Mouse (Mus musculus): Measurements from ENCODE around the gene Itih3. TPM values are rescaled to one million over a fixed set of nuclear protein-coding genes. Genes with fewer than 3 reads are reported as not detected.

Gene Itih3
- polyA plus RNA-seq, 1 experiment from 2014 or later: 2.2 TPM

- Histone ChIP-seq H3K4me1 (replicated peaks) (no peaks in the 10 kb centered on the region), H3K4me2 (no peak overlapping the region), H3K9me3 (replicated peaks) (peaks cover 7% of the 10 kb centered on the region; the same call in 1 of the 2 replicates), H3K4me3 (no peak overlapping the region), H3K36me3 (no peaks in the 10 kb centered on the region), H3K27ac (ENCODE audit: poor library complexity, severe bottlenecking) (no peak overlapping the region), H3K27me3 (replicated peaks) (no peaks in the 10 kb centered on the region), H3K9ac (no peak overlapping the region)
- ATAC-seq (ENCODE audit: insufficient number of reproducible peaks, low FRiP score): no peak
- 56% methylated on average over 3 of the region's 3 CpGs for WGBS
Measured at GRCm38 (mm10) chr14:30899972-30900371, 23.6 kb downstream of the Itih3 start.

- peak; percentile 60; the same call in 1 of the 2 replicates for ATAC-seq (ENCODE audit: insufficient number of reproducible peaks, low FRiP score)
- no peaks in the 10 kb centered on the region for H3K9me3 ChIP-seq (replicated peaks)
- H3K27me3 ChIP-seq (replicated peaks): no peaks in the 10 kb centered on the region
- 19% methylated on average over 9 of the region's 9 CpGs for WGBS
- no peak overlapping the region for H3K4me3 ChIP-seq
- H3K9ac ChIP-seq: no peak overlapping the region
- no peak overlapping the region for H3K27ac ChIP-seq (ENCODE audit: poor library complexity, severe bottlenecking)
- H3K4me1 ChIP-seq (replicated peaks): peaks cover 7% of the 10 kb centered on the region
- H3K36me3 ChIP-seq: no peaks in the 10 kb centered on the region
- peak overlapping the region; percentile 33 for H3K4me2 ChIP-seq
Measured at GRCm38 (mm10) chr14:30888271-30888732, 35.3 kb downstream of the Itih3 start.

- 73% methylated on average over 3 of the region's 3 CpGs for WGBS
- H3K9ac ChIP-seq: no peak within 1 kb of the TSS
- H3K4me1 ChIP-seq (replicated peaks): peaks cover 7% of the 10 kb centered on the region
- H3K27ac ChIP-seq (ENCODE audit: poor library complexity, severe bottlenecking): no peak within 1 kb of the TSS
- no peaks in the 10 kb centered on the region for H3K9me3 ChIP-seq (replicated peaks)
- H3K4me3 ChIP-seq: no peak within 1 kb of the TSS
- no peaks in the 10 kb centered on the region for H3K27me3 ChIP-seq (replicated peaks)
- no peaks in the 10 kb centered on the region for H3K36me3 ChIP-seq
- ATAC-seq (ENCODE audit: insufficient number of reproducible peaks, low FRiP score): no peak
- no peak within 1 kb of the TSS for H3K4me2 ChIP-seq
Measured at GRCm38 (mm10) chr14:30886204-30886603, 37.4 kb downstream of the Itih3 start, which contains the start of gene Itih4. TSS of gene Itih4 (plus strand) at chr14:30886476.

GRCm38 (mm10) chr14:30885298-30885697, 38.3 kb downstream of the Itih3 start:
- H3K4me1 ChIP-seq (replicated peaks): peaks cover 8% of the 10 kb centered on the region
- H3K4me3 ChIP-seq: no peak overlapping the region
- no peak overlapping the region for H3K4me2 ChIP-seq
- ATAC-seq (ENCODE audit: insufficient number of reproducible peaks, low FRiP score): no peak
- 6% methylated on average over 3 of the region's 3 CpGs for WGBS
- H3K9ac ChIP-seq: no peak overlapping the region
- no peaks in the 10 kb centered on the region for H3K36me3 ChIP-seq
- H3K9me3 ChIP-seq (replicated peaks): no peaks in the 10 kb centered on the region
- no peaks in the 10 kb centered on the region for H3K27me3 ChIP-seq (replicated peaks)
- H3K27ac ChIP-seq (ENCODE audit: poor library complexity, severe bottlenecking): no peak overlapping the region

- H3K9me3 ChIP-seq (replicated peaks): no peaks in the 10 kb centered on the region
- H3K27ac ChIP-seq (ENCODE audit: poor library complexity, severe bottlenecking): no peak overlapping the region
- H3K4me3 ChIP-seq: no peak overlapping the region
- H3K27me3 ChIP-seq (replicated peaks): no peaks in the 10 kb centered on the region
- no peaks in the 10 kb centered on the region for H3K36me3 ChIP-seq
- H3K9ac ChIP-seq: no peak overlapping the region
- no peak overlapping the region for H3K4me2 ChIP-seq
- no peak for ATAC-seq (ENCODE audit: insufficient number of reproducible peaks, low FRiP score)
- 74% methylated on average over 3 of the region's 3 CpGs for WGBS
- peaks cover 18% of the 10 kb centered on the region for H3K4me1 ChIP-seq (replicated peaks)
Measured at GRCm38 (mm10) chr14:30881718-30882108, 41.8 kb downstream of the Itih3 start.

- H3K36me3 ChIP-seq: peaks cover 5% of the 10 kb centered on the region; the same call in 1 of the 2 replicates
- no peak for ATAC-seq (ENCODE audit: insufficient number of reproducible peaks, low FRiP score)
- H3K9me3 ChIP-seq (replicated peaks): no peaks in the 10 kb centered on the region
- H3K27ac ChIP-seq (ENCODE audit: poor library complexity, severe bottlenecking): no peak overlapping the region
- 78% methylated on average over 17 of the region's 17 CpGs for WGBS
- no peak overlapping the region for H3K9ac ChIP-seq
- no peak overlapping the region for H3K4me2 ChIP-seq
- H3K4me3 ChIP-seq: no peak overlapping the region
- H3K4me1 ChIP-seq (replicated peaks): peaks cover 23% of the 10 kb centered on the region
- no peaks in the 10 kb centered on the region for H3K27me3 ChIP-seq (replicated peaks)
Measured at GRCm38 (mm10) chr14:30880811-30881717, 42.5 kb downstream of the Itih3 start.

- no peak for ATAC-seq (ENCODE audit: insufficient number of reproducible peaks, low FRiP score)
- no peak overlapping the region for H3K9ac ChIP-seq
- WGBS: 75% methylated on average over 8 of the region's 8 CpGs
Measured at GRCm38 (mm10) chr14:30880251-30880650, 43.3 kb downstream of the Itih3 start.

GRCm38 (mm10) chr14:30879794-30880193, 43.8 kb downstream of the Itih3 start:
- Histone ChIP-seq H3K27me3 (replicated peaks) (no peaks in the 10 kb centered on the region), H3K4me1 (replicated peaks) (peaks cover 32% of the 10 kb centered on the region), H3K36me3 (peaks cover 14% of the 10 kb centered on the region), H3K4me2 (0 out of 2 replicates have a peak overlapping the region, but pooled peaks have one; percentile 3), H3K9ac (no peak overlapping the region), H3K4me3 (no peak overlapping the region), H3K27ac (ENCODE audit: poor library complexity, severe bottlenecking) (peak overlapping the region; percentile 53), H3K9me3 (replicated peaks) (no peaks in the 10 kb centered on the region)
- ATAC-seq (ENCODE audit: insufficient number of reproducible peaks, low FRiP score): no peak
- WGBS: 55% methylated on average over 9 of the region's 9 CpGs

More at GRCm38 (mm10) chr14:30880251-30880650, 43.3 kb downstream of the Itih3 start:
- Histone ChIP-seq H3K4me2 (0 out of 2 replicates have a peak overlapping the region, but pooled peaks have one; percentile 3), H3K36me3 (peaks cover 12% of the 10 kb centered on the region), H3K4me3 (no peak overlapping the region), H3K4me1 (replicated peaks) (peaks cover 32% of the 10 kb centered on the region), H3K9me3 (replicated peaks) (no peaks in the 10 kb centered on the region), H3K27me3 (replicated peaks) (no peaks in the 10 kb centered on the region), H3K27ac (ENCODE audit: poor library complexity, severe bottlenecking) (no peak overlapping the region)

GRCm38 (mm10) chr14:30878958-30879571, 44.5 kb downstream of the Itih3 start, which contains the start of gene Mustn1:
TSS of gene Mustn1 (plus strand) at chr14:30879200.
- H3K4me1 ChIP-seq (replicated peaks): peaks cover 39% of the 10 kb centered on the region
- 0 out of 2 replicates have a peak within 1 kb of the TSS, but pooled peaks have one; percentile 3 for H3K4me2 ChIP-seq
- H3K27me3 ChIP-seq (replicated peaks): no peaks in the 10 kb centered on the region
- no peak within 1 kb of the TSS for H3K9ac ChIP-seq
- H3K4me3 ChIP-seq: no peak within 1 kb of the TSS
- H3K36me3 ChIP-seq: peaks cover 18% of the 10 kb centered on the region
- H3K27ac ChIP-seq (ENCODE audit: poor library complexity, severe bottlenecking): peak within 1 kb of the TSS; percentile 53
- H3K9me3 ChIP-seq (replicated peaks): no peaks in the 10 kb centered on the region
- peak; percentile 62 for ATAC-seq (ENCODE audit: insufficient number of reproducible peaks, low FRiP score)
- 45% methylated on average over 11 of the region's 11 CpGs for WGBS

GRCm38 (mm10) chr14:30877827-30878226, 45.7 kb downstream of the Itih3 start:
- H3K27ac ChIP-seq (ENCODE audit: poor library complexity, severe bottlenecking): no peak overlapping the region
- H3K4me1 ChIP-seq (replicated peaks): peaks cover 44% of the 10 kb centered on the region
- no peak for ATAC-seq (ENCODE audit: insufficient number of reproducible peaks, low FRiP score)
- no peaks in the 10 kb centered on the region for H3K9me3 ChIP-seq (replicated peaks)
- H3K27me3 ChIP-seq (replicated peaks): no peaks in the 10 kb centered on the region
- H3K36me3 ChIP-seq: peaks cover 20% of the 10 kb centered on the region
- H3K4me3 ChIP-seq: no peak overlapping the region
- no peak overlapping the region for H3K9ac ChIP-seq
- WGBS: 89% methylated on average over 3 of the region's 3 CpGs
- H3K4me2 ChIP-seq: no peak overlapping the region

GRCm38 (mm10) chr14:30876451-30876850, 47.1 kb downstream of the Itih3 start:
- peaks cover 28% of the 10 kb centered on the region for H3K36me3 ChIP-seq
- H3K4me3 ChIP-seq: no peak overlapping the region
- no peak overlapping the region for H3K4me2 ChIP-seq
- peaks cover 46% of the 10 kb centered on the region for H3K4me1 ChIP-seq (replicated peaks)
- H3K9me3 ChIP-seq (replicated peaks): no peaks in the 10 kb centered on the region
- no peak for ATAC-seq (ENCODE audit: insufficient number of reproducible peaks, low FRiP score)
- H3K27ac ChIP-seq (ENCODE audit: poor library complexity, severe bottlenecking): no peak overlapping the region
- WGBS: 79% methylated on average over 10 of the region's 10 CpGs
- no peak overlapping the region for H3K9ac ChIP-seq
- no peaks in the 10 kb centered on the region for H3K27me3 ChIP-seq (replicated peaks)

Measured in heart, embryonic 12.5 days (tissue).